Mouse (Mus musculus) limb, embryonic 13.5 days (tissue): ENCODE measurements around the gene Psmc3ip. TPM values are rescaled to one million over a fixed set of nuclear protein-coding genes. Genes with fewer than 3 reads are reported as not detected.

Experiments used
- microRNA-seq: library from miRNA; unstranded; fragments of <30 nt; microRNA quantifications from one replicate; pipeline ENCODE4, GENCODE M21; 2016
- polyA plus RNA-seq: library from polyadenylated mRNA; unstranded; fragments of >200 nt; fragmentation: Nextera tagmentation; extraction: Ambion mirVana; gene quantifications from 2 replicates; pipeline ENCODE4 v1.2.1, GENCODE M21; 2015

Gene Psmc3ip
- polyA plus RNA-seq, 1 experiment from 2014 or later, result 43.0 TPM

Small RNA genes within 50 kb of the gene (microRNA-seq; reads per million reads assigned to microRNA genes)
- gene Gm27626, result not detected

Other genes starting within 250 kb of the Psmc3ip start
- 18.9 and 19.8 TPM in 2 replicates for gene Stat5b, start 244.7 kb downstream of the Psmc3ip start, polyA plus RNA-seq
- 5.2 and 5.7 TPM in 2 replicates for gene Stat5a, start 236.1 kb downstream of the Psmc3ip start, polyA plus RNA-seq
- 42.4 and 50.3 TPM in 2 replicates for gene Stat3, start 155.9 kb downstream of the Psmc3ip start, polyA plus RNA-seq
- 136 and 142 TPM in 2 replicates for gene Cavin1, start 124.5 kb downstream of the Psmc3ip start, polyA plus RNA-seq
- 34.0 and 34.4 TPM in 2 replicates for gene Atp6v0a1, start 86.0 kb downstream of the Psmc3ip start, polyA plus RNA-seq
- 9.4 and 9.8 TPM in 2 replicates for gene Naglu, start 25.4 kb downstream of the Psmc3ip start, polyA plus RNA-seq
- gene Hsd17b1, start 17.0 kb downstream of the Psmc3ip start, polyA plus RNA-seq, result 0.28 TPM in 1 of 2 replicates, not detected in the other
- gene Coasy, start 12.9 kb downstream of the Psmc3ip start, polyA plus RNA-seq, result 38.1 and 41.6 TPM in 2 replicates
- gene Mlx, start 8.2 kb downstream of the Psmc3ip start, polyA plus RNA-seq, result 44.1 and 50.5 TPM in 2 replicates
- 18.7 and 20.3 TPM in 2 replicates for gene Retreg3, start 24.5 kb upstream of the Psmc3ip start, polyA plus RNA-seq
- gene Tubg1, start 24.5 kb upstream of the Psmc3ip start, polyA plus RNA-seq, result 70.5 and 71.1 TPM in 2 replicates
- 7.3 and 7.4 TPM in 2 replicates for gene Tubg2, start 60.5 kb upstream of the Psmc3ip start, polyA plus RNA-seq
- gene Cntnap1, start 75.1 kb upstream of the Psmc3ip start, polyA plus RNA-seq, result 0.27 and 0.46 TPM in 2 replicates
- 6.6 and 7.3 TPM in 2 replicates for gene Plekhh3, start 75.9 kb upstream of the Psmc3ip start, polyA plus RNA-seq
- 0.10 TPM in 1 of 2 replicates, not detected in the other for gene Ccr10, start 80.0 kb upstream of the Psmc3ip start, polyA plus RNA-seq
- gene Ezh1, start 131.0 kb upstream of the Psmc3ip start, polyA plus RNA-seq, result 14.6 and 17.5 TPM in 2 replicates
- 72.9 and 74.7 TPM in 2 replicates for gene Ramp2, start 150.6 kb upstream of the Psmc3ip start, polyA plus RNA-seq
- gene Vps25, start 158.3 kb upstream of the Psmc3ip start, polyA plus RNA-seq, result 104 and 109 TPM in 2 replicates
- 8.5 and 10.2 TPM in 2 replicates for gene Wnk4, start 165.1 kb upstream of the Psmc3ip start, polyA plus RNA-seq
- 1.7 and 1.9 TPM in 2 replicates for gene Cntd1, start 183.6 kb upstream of the Psmc3ip start, polyA plus RNA-seq
- 172 and 175 TPM in 2 replicates for gene Coa3, start 183.7 kb upstream of the Psmc3ip start, polyA plus RNA-seq
- 124 and 127 TPM in 2 replicates for gene Becn1, start 206.8 kb upstream of the Psmc3ip start, polyA plus RNA-seq
- gene Psme3, start 220.8 kb upstream of the Psmc3ip start, polyA plus RNA-seq, result 136 and 144 TPM in 2 replicates
- 1.4 TPM in 2 replicates for gene Aoc2, start 229.6 kb upstream of the Psmc3ip start, polyA plus RNA-seq
- gene Aoc3, start 235.2 kb upstream of the Psmc3ip start, polyA plus RNA-seq, result 0.20 and 0.31 TPM in 2 replicates